Mouse (Mus musculus) retina, postnatal 7 days (tissue): ENCODE results near the gene Tmc4.

ENCODE experiments used
- DNase-seq: peaks from one replicate; pipeline ENCODE4 v3.0.0-alpha.2; 2012; ENCODE audit warnings: low read depth, low spot score

Gene Tmc4

GRCm38 (mm10) chr7:3643412-3643811 is 33.9 kb downstream of the Tmc4 start:
- DNase-seq, result no peak

- no peak for DNase-seq
Measured at GRCm38 (mm10) chr7:3630478-3630815, 46.9 kb downstream of the Tmc4 start.

- DNase-seq, result peak; percentile 94
Measured at GRCm38 (mm10) chr7:3629543-3630477, 47.5 kb downstream of the Tmc4 start, which contains the start of the genes Tfpt and Prpf31. Gene Tfpt, minus strand, starts transcription at chr7:3629929. Gene Prpf31, plus strand, starts transcription at chr7:3629985.

DNA sequence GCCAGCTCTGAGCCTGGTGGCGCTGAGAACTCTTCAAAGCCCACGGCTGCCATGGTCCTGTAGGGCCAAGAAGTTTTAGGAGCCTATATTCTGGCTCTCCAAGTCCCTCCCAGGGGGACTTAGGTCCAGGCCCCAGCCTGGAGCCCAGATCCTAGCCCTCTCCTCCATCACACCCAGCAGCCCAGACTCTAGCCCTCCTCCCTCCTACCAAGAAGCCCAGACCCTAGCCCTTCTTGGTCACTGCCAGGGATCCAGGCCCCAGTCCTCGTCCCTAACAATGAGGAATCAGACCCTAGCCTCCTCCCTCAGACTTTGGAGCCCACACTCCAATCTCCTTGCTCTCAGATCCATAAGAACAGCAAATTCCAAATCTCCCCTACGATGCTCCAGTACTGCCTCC is 48.3 kb downstream of the Tmc4 start:
- no peak for DNase-seq

DNA sequence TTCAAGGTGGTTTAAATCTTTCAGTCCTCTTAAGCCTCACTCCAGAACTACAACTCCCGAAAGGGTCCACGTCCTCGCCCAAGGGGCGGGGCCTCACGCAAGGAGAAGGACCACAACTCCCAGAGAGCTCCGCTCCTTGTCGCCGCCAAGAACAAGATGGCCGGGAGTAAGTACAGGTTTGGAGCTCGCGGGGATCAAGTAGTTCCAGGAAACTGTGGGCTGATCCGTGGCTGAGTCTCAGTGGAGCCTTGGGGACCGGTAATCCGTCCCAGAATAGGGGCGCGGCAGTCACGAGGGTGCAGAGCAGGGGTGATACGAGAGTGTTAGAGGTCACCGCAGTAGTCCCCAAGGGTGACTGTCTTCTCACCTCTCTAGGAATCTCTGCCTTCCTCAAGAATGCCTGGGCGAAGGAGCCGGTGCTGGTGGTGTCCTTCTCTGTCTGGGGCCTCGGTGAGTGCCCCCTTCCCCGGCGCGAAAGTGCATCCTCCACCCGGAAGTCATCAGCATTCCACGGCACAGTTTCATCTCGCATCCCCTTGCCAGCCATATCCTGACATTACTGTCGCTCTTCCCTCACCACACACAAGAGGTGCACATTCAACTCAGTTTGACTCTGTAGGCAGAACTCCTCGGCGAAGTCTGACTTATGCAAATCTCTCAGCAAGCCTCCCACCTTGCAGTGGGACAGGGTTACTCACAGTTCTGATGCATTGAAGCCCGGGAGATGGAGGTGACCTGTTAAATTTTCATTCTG is 59.9 kb downstream of the Tmc4 start, which contains the start of gene Ndufa3:
Gene Ndufa3 (plus strand): TSS at position 132 of the 754 bp plus-strand sequence.
- DNase-seq, result peak; percentile 86

DNA sequence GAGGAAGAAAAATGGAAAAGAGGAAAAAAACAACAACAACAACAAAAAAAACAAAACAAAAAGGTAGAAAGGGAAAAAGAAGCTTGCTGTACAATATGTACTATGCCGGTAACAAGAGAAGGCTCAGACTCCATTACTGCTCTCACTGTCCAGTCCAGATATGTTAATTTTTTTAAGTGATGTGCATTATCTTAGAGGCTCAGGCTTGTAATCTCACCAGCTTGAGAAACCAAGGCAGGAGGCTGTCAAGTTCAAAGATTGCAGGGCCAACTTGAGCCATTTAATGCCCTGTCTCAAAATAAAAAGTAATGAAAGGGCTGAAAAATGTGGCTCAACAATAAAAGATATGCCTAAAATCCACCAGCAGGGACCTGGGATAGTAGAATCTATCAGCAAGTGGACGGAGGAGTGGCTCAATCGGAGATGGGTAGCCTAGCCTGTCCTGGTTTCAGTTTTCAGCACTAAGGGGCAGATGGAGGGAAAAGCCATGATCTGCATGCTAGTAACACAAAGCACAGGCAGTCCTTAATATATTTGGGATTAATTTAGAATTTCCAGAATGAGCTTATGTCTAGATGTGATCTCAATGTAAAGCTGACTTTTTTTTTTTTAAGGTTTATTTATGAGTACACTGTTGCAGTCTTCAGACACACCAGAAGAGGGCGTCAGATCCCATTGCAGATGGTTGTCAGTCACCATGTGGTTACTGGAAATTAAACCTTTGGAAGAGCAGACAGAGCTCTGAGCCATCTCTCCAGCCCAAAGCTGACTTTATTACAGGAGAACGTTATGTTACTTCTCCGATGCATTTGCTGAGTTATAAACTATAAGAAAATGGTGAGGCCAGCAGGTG is 60.7 kb downstream of the Tmc4 start:
- DNase-seq, result no peak

GRCm38 (mm10) chr7:3616057-3616388 is 61.3 kb downstream of the Tmc4 start, which contains the start of gene Oscar:
Gene Oscar, minus strand, starts transcription at chr7:3616157.
- DNase-seq, result no peak
